Mouse (Mus musculus) retina, postnatal 1 day (tissue): ENCODE data around the gene Pde2a.
A peak's percentile ranks its signal among the peaks of the same experiment; 100 is the strongest.

Experiments used
- DNase-seq: peaks from one replicate; pipeline ENCODE4 v3.0.0-alpha.2; 2012

Gene Pde2a

GRCm38 (mm10) chr7:101477200-101477599, 55.7 kb downstream of the Pde2a start:
- no peak for DNase-seq

GRCm38 (mm10) chr7:101478099-101478498, 56.6 kb downstream of the Pde2a start:
- DNase-seq: no peak

GRCm38 (mm10) chr7:101479841-101480240, 58.4 kb downstream of the Pde2a start:
- DNase-seq: no peak

- DNase-seq: no peak
Measured at GRCm38 (mm10) chr7:101480671-101481070, 59.2 kb downstream of the Pde2a start.

- no peak for DNase-seq
Measured at GRCm38 (mm10) chr7:101481872-101482498, 60.5 kb downstream of the Pde2a start.

DNA sequence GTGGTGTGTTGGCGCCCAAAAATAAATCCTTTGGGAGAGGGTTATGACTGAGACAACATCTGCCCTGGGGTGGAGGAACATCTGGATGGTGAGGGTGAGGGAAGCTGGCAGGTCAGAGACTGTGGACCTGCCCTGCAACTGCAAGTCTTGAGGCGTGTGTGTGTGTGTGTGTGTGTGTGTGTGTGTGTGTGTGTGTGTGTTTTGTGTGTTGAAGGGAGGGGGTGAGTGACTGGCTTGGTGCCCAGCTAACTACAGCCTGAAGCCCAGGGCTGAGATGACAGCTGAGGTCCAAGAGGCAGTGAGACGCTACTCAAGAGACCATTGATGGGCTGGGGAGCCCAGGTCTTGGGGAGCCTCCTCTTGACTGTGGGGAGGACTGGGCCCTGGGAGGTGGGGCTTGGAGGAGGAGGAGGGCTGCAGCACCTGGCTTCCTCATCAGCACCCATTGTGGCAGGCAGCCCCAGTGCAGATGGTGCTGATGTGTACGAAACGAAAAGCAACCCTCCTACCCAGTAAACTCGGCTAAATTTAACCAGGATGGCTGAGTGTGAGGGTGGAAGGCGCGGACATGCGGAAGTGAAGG, 61.1 kb downstream of the Pde2a start:
- DNase-seq: peak; percentile 26

GRCm38 (mm10) chr7:101483498-101484115, 62.1 kb downstream of the Pde2a start:
- no peak for DNase-seq

DNA sequence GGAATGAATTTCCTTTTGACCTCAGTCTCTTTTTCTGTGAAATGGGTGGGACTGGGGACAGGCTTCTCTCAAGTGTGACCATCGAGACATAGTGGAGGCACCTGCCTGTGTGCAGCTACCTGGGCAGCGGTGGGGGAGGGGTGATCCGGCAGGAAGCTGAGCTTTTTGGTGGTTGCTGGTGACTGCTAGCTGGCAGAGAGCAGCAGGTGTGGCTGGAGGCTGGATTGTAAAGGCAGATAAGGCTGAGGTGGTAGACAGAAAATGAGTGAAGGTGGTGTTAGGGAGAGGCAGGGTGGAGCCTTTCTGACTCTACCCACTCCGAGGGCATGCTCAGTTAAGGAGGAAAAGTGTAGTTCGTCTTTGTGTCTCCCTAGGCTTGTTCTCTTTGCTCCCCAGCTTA, 65.6 kb downstream of the Pde2a start:
- DNase-seq: no peak

- no peak for DNase-seq
Measured at GRCm38 (mm10) chr7:101490952-101491351, 69.5 kb downstream of the Pde2a start.

DNA sequence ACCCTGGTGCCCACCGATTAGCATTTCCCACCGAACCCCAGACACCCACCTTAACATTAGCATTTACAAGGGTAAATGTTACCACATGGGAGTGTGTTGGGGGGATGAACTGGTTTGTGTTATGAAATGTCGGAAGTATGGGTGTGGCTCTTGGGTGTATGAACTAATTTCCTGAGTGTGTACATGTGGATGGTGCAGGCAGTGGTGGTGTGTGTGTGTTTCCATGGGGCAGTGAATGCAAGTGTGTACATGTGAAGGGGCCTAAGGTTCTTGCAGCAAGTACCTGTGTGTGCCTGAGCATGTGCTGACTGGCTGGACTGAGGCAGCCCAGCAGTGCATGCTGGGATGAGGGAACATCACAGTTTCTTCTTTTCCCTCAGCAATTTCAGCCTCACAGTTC, 76.9 kb downstream of the Pde2a start:
- no peak for DNase-seq

GRCm38 (mm10) chr7:101499251-101499650, 77.8 kb downstream of the Pde2a start:
- DNase-seq: no peak

- DNase-seq: no peak
Measured at GRCm38 (mm10) chr7:101499701-101500100, 78.2 kb downstream of the Pde2a start.

- no peak for DNase-seq
Measured at GRCm38 (mm10) chr7:101501236-101501635, 79.7 kb downstream of the Pde2a start.

DNA sequence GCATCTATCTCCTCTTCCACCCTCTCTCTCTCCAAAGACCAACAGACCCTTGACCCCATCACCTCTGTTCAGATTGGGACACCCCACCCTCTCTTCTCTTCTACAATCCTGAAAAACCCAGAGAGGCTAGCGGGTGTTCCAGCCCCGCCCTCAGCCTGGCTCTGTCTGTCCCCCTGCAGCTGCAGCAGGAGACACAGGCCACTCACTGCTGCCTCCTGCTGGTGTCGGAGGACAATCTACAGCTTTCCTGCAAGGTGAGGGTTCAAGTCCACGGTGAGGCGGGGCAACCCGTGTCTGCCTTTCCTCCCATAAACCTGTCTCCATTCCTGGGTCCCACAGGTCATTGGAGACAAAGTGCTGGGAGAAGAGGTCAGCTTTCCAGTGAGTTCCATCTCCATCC, 80.2 kb downstream of the Pde2a start:
- DNase-seq: no peak

GRCm38 (mm10) chr7:101503351-101503750, 81.9 kb downstream of the Pde2a start:
- DNase-seq: peak; percentile 85

- DNase-seq: no peak
Measured at GRCm38 (mm10) chr7:101503803-101504202, 82.3 kb downstream of the Pde2a start.

- DNase-seq: peak; percentile 60
Measured at GRCm38 (mm10) chr7:101504507-101504906, 83.0 kb downstream of the Pde2a start.

DNA sequence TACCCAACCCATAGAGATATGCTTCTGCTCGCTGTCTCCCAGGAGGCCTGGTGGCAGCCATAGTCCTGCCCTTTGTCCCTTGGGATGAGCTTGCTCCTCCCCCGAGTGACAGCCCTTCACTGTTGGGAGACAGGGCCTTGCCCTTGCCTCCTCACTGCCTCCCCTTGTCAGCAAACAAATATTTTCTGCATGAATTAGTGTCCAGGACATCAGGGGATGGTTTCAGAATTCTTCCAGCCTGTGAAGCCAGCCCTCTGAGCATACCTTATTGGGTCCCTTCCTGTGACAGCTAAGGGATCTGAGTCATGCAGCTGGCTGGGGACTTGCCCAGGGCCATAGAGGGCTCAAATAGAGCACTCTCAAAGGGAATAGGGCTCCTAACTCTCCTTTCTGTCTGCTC, 87.7 kb downstream of the Pde2a start:
- peak; percentile 55 for DNase-seq

DNA sequence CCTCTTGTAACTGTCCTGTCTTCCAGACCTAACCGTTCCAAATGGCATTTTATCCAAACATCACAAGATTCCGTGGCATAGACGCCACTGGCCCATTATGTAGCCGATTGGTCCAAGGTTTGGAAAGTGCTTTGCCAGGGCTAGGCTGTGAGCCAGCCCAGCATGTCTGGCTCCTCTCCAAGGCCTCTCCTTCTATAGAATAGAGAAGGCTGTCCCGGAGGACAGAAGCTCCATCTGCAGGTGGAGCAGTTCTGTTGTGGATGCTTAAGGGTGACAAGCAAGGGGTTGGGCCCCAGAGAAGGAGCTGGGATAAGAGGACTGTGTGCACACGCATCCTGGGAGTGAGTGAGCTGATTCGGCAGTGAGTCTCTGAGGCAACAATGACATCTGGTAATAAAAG, 92.2 kb downstream of the Pde2a start:
- no peak for DNase-seq

DNA sequence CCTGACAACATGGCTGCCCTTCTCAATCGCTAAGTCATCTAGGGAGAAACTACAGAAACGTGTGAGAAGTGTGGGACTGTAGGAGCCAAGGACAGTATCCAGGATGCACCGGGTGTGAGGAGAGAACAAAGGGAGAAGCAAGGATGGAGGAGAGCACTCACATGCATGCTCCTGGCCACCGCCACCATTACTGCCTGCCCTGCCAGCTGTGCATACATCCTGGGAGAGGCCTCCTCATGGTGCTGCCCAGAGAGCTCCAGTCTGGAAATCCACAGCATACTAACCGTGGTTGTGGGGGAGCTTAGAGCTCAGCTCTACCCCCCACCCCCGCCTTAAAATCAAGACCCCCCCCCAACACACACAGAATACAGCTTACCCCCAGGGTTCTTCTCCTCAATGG, 93.3 kb downstream of the Pde2a start:
- DNase-seq: no peak

DNA sequence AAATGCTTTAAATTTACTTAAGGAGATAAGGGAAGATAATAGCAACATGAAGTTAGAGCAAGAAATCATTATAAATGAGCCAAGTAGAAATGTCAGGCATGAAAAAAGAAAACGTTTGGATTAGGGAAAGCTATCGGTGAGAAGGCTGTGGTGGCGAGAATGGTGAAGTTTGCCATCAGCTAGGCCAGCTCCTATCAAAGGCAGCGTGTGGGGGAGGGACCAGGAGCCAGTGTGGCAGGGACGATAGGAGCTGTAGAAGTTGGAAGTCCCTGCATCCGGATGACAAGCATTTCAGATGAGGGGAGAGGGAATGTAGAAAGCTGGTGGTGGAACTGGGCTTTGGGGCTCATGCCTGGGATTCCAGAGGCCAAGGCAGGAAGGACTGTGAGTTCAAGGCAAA, 93.8 kb downstream of the Pde2a start:
- no peak for DNase-seq

DNA sequence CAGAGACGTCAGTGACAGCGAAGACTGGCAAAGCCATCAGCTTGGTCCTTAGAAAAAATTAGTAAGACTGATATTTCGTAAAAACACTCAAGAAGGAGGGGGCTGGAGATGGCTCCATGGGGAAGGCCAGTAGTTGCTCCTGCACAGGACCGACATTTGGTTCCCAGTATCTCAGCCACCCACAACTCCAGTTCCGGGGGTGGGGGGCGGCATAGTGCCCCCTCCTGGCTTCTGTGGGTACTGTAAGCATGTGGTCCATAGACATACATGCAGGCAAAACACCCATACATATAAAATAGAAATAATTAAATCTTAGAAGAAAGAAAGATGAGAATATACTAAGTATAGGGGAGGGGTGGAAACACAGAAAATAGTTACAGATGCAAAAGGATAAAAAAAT, 95.0 kb downstream of the Pde2a start:
- DNase-seq: no peak

- DNase-seq: no peak
Measured at GRCm38 (mm10) chr7:101521696-101522095, 100.2 kb downstream of the Pde2a start.

DNA sequence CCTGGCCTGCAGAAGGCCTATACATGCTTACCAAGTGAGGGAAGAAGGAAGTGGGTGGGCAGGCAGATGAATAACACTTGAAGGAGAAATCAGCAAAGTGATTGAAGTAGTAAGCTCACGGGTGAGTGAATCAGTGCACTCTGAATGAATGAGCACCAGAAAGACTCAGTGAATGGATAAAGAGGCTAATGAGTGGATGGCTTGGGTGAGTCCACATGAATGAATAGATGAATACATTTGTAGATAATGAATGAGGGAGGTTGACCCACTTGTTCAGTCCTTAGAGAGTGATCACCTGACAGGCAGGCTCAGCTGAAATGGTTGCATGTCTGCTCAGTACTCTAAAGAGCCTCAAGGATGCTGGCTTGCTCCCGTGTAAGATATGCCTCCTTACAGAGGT, 101.7 kb downstream of the Pde2a start:
- peak; percentile 95 for DNase-seq

GRCm38 (mm10) chr7:101526484-101526883, 105.0 kb downstream of the Pde2a start:
- DNase-seq: no peak
